Mouse (Mus musculus): ENCODE measurements around the gene Phka1. TPM values are rescaled to one million over a fixed set of nuclear protein-coding genes. Genes with fewer than 3 reads are reported as not detected.
A peak's percentile ranks its signal among the peaks of the same experiment; 100 is the strongest.

The Phka1 gene
- polyA plus RNA-seq, 1 experiment from 2014 or later, result 10.9 TPM

- Histone ChIP-seq H3K4me2 (ENCODE audit: low read depth, low read length) (no peak overlapping the region), H3K27ac (ENCODE audit: low read depth, low read length) (no peak overlapping the region), H3K9ac (replicated peaks; ENCODE audit: low read depth, low read length) (no peak overlapping the region), H3K4me1 (ENCODE audit: control insufficient read depth, insufficient read depth, low read length) (no peaks in the 10 kb centered on the region), H3K9me3 (ENCODE audit: control insufficient read depth, low read length) (no peaks in the 10 kb centered on the region), H3K36me3 (ENCODE audit: control insufficient read depth, insufficient read depth, low read length) (no peaks in the 10 kb centered on the region), H3K27me3 (ENCODE audit: control insufficient read depth, insufficient read depth, low read length) (no peaks in the 10 kb centered on the region), H3K4me3 (ENCODE audit: low read depth, low read length) (no peak overlapping the region)
- 75% methylated on average over 2 of the region's 2 CpGs for WGBS
- ATAC-seq (ENCODE audit: low read depth), result no peak
Observed at GRCm38 (mm10) chrX:102601269-102601668, 42.8 kb downstream of the Phka1 start.

GRCm38 (mm10) chrX:102588560-102588959, 55.5 kb downstream of the Phka1 start:
- ATAC-seq (ENCODE audit: low read depth), result no peak
- H3K4me1 ChIP-seq (ENCODE audit: control insufficient read depth, insufficient read depth, low read length), result no peaks in the 10 kb centered on the region
- no peak overlapping the region for H3K4me3 ChIP-seq (ENCODE audit: low read depth, low read length)
- no peak overlapping the region for H3K9ac ChIP-seq (replicated peaks; ENCODE audit: low read depth, low read length)
- no peaks in the 10 kb centered on the region for H3K27me3 ChIP-seq (ENCODE audit: control insufficient read depth, insufficient read depth, low read length)
- H3K27ac ChIP-seq (ENCODE audit: low read depth, low read length), result no peak overlapping the region
- WGBS, result 30% methylated on average over 1 of the region's 1 CpGs
- no peaks in the 10 kb centered on the region for H3K9me3 ChIP-seq (ENCODE audit: control insufficient read depth, low read length)
- H3K4me2 ChIP-seq (ENCODE audit: low read depth, low read length), result no peak overlapping the region
- no peaks in the 10 kb centered on the region for H3K36me3 ChIP-seq (ENCODE audit: control insufficient read depth, insufficient read depth, low read length)

DNA sequence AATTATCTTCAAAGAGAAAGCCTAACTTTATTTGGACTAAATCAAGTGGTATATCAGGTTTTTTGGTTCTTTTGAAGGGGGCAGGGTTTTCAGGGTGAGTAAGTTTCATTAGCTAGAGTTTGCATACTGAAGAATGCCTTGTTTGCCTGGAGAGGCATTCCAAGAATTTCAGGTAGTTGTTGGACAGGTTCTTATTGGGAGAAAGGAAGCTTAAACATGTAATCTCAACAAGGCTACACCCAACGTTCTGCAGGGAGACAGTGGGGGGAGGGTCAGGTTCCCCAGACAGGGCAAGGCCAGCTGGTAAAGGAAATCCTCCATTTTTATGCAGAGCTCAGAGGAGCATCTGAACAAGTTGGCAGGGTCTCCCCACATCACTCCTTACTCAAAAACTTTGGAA, 72.9 kb downstream of the Phka1 start:
- Histone ChIP-seq H3K27me3 (ENCODE audit: control insufficient read depth, insufficient read depth, low read length) (no peaks in the 10 kb centered on the region), H3K9me3 (ENCODE audit: control insufficient read depth, low read length) (no peaks in the 10 kb centered on the region), H3K4me3 (ENCODE audit: low read depth, low read length) (no peak overlapping the region), H3K4me2 (ENCODE audit: low read depth, low read length) (no peak overlapping the region), H3K4me1 (ENCODE audit: control insufficient read depth, insufficient read depth, low read length) (no peaks in the 10 kb centered on the region), H3K9ac (replicated peaks; ENCODE audit: low read depth, low read length) (no peak overlapping the region), H3K27ac (ENCODE audit: low read depth, low read length) (no peak overlapping the region), H3K36me3 (ENCODE audit: control insufficient read depth, insufficient read depth, low read length) (no peaks in the 10 kb centered on the region)
- no peak for ATAC-seq (ENCODE audit: low read depth)
- 40% methylated on average over 1 of the region's 1 CpGs for WGBS

DNA sequence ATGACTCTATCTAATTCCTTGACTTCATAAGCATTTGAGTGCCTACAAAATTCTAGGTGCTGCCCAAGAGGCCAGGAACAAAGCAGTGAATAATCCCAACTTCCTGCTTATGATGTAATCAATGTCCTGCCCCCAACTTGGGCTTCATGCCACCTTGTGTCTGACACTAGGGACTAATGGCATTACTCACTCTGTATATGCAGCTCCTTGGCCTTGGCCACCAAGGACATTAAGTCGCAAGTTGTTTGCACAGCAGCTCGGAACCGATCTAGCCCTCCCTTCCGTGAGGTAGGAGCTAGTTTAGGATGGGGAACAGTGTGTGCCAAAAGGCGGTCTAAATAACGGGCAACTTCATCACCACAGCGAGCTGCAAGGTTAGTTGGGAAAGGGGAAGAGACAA, 87.1 kb downstream of the Phka1 start:
- Histone ChIP-seq H3K4me2 (ENCODE audit: low read depth, low read length) (no peak overlapping the region), H3K9me3 (ENCODE audit: control insufficient read depth, low read length) (no peaks in the 10 kb centered on the region), H3K4me3 (ENCODE audit: low read depth, low read length) (no peak overlapping the region), H3K27me3 (ENCODE audit: control insufficient read depth, insufficient read depth, low read length) (no peaks in the 10 kb centered on the region), H3K27ac (ENCODE audit: low read depth, low read length) (no peak overlapping the region), H3K36me3 (ENCODE audit: control insufficient read depth, insufficient read depth, low read length) (no peaks in the 10 kb centered on the region), H3K4me1 (ENCODE audit: control insufficient read depth, insufficient read depth, low read length) (no peaks in the 10 kb centered on the region), H3K9ac (replicated peaks; ENCODE audit: low read depth, low read length) (no peak overlapping the region)
- 91% methylated on average over 7 of the region's 7 CpGs for WGBS
- no peak for ATAC-seq (ENCODE audit: low read depth)

- ATAC-seq (ENCODE audit: low read depth), result no peak
- Histone ChIP-seq H3K4me3 (ENCODE audit: low read depth, low read length) (no peak overlapping the region), H3K4me1 (ENCODE audit: control insufficient read depth, insufficient read depth, low read length) (no peaks in the 10 kb centered on the region), H3K9me3 (ENCODE audit: control insufficient read depth, low read length) (no peaks in the 10 kb centered on the region), H3K9ac (replicated peaks; ENCODE audit: low read depth, low read length) (no peak overlapping the region), H3K27me3 (ENCODE audit: control insufficient read depth, insufficient read depth, low read length) (no peaks in the 10 kb centered on the region), H3K27ac (ENCODE audit: low read depth, low read length) (no peak overlapping the region), H3K36me3 (ENCODE audit: control insufficient read depth, insufficient read depth, low read length) (no peaks in the 10 kb centered on the region), H3K4me2 (ENCODE audit: low read depth, low read length) (no peak overlapping the region)
- WGBS, result 70% methylated on average over 4 of the region's 4 CpGs
Observed at GRCm38 (mm10) chrX:102509205-102509604, 134.8 kb downstream of the Phka1 start.

DNA sequence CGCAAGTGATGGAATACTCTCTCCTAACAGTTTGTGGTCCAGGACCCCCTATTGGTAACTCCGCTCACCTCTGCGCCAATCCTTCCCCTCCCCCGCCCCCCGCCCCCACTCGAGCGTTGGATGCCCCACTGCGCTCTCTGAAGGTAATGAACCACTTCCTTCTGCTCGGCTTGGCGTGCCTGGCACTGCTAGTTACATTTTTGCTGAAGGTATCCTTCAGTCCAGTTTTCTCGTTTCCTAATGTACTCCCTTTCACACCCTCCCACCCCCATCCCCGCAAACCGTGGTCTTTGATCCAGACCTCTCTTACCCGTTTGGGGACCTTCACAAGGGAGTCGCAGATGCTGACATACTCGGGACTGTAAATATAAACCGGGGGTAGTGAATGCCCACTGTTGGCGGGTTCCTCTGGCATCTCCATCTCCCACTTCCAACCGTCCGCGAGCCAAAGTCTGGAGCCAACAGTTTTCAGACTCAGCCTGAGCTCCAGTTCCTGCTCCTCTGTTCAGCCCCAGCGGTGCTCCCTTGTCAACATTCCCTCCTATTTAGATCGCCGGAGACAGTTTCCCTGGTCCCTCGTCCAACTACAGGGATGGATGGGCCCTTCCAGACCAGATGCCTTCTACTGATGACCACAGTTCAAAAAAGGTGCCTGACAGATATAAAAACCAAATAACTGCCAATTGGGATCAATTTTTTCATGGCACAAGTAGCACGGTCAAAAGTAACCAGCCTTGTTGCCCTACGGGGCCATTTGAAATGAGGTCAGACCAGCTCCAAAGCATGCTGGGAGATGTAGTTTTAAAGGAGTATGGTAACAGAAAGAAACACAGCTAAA, 139.2 kb downstream of the Phka1 start, which contains the start of gene Hdac8:
Hdac8 (minus strand) TSS at position 716 of the 838 bp plus-strand sequence.
- WGBS, result 20% methylated on average over 27 of the region's 27 CpGs
- Histone ChIP-seq H3K36me3 (ENCODE audit: control insufficient read depth, insufficient read depth, low read length) (no peaks in the 10 kb centered on the region), H3K9me3 (ENCODE audit: control insufficient read depth, low read length) (no peaks in the 10 kb centered on the region), H3K4me1 (ENCODE audit: control insufficient read depth, insufficient read depth, low read length) (no peaks in the 10 kb centered on the region), H3K4me2 (ENCODE audit: low read depth, low read length) (peak within 1 kb of the TSS; percentile 41), H3K27ac (ENCODE audit: low read depth, low read length) (no peak within 1 kb of the TSS), H3K27me3 (ENCODE audit: control insufficient read depth, insufficient read depth, low read length) (no peaks in the 10 kb centered on the region), H3K4me3 (ENCODE audit: low read depth, low read length) (peak within 1 kb of the TSS; percentile 43), H3K9ac (replicated peaks; ENCODE audit: low read depth, low read length) (peak within 1 kb of the TSS; percentile 21; the same call in 1 of the 2 replicates)
- peak; percentile 92 for ATAC-seq (ENCODE audit: low read depth)

GRCm38 (mm10) chrX:102504179-102504578, 139.9 kb downstream of the Phka1 start:
- H3K27me3 ChIP-seq (ENCODE audit: control insufficient read depth, insufficient read depth, low read length), result no peaks in the 10 kb centered on the region
- 31% methylated on average over 10 of the region's 10 CpGs for WGBS
- ATAC-seq (ENCODE audit: low read depth), result peak; percentile 16; the same call in 1 of the 2 replicates
- no peaks in the 10 kb centered on the region for H3K9me3 ChIP-seq (ENCODE audit: control insufficient read depth, low read length)
- H3K9ac ChIP-seq (replicated peaks; ENCODE audit: low read depth, low read length), result no peak overlapping the region
- no peak overlapping the region for H3K27ac ChIP-seq (ENCODE audit: low read depth, low read length)
- peak overlapping the region; percentile 41 for H3K4me2 ChIP-seq (ENCODE audit: low read depth, low read length)
- H3K36me3 ChIP-seq (ENCODE audit: control insufficient read depth, insufficient read depth, low read length), result no peaks in the 10 kb centered on the region
- H3K4me1 ChIP-seq (ENCODE audit: control insufficient read depth, insufficient read depth, low read length), result no peaks in the 10 kb centered on the region
- peak overlapping the region; percentile 43 for H3K4me3 ChIP-seq (ENCODE audit: low read depth, low read length)

- ATAC-seq (ENCODE audit: low read depth), result peak; percentile 60; the same call in 1 of the 2 replicates
- Histone ChIP-seq H3K27ac (ENCODE audit: low read depth, low read length) (no peak overlapping the region), H3K36me3 (ENCODE audit: control insufficient read depth, insufficient read depth, low read length) (no peaks in the 10 kb centered on the region), H3K9me3 (ENCODE audit: control insufficient read depth, low read length) (no peaks in the 10 kb centered on the region), H3K4me1 (ENCODE audit: control insufficient read depth, insufficient read depth, low read length) (no peaks in the 10 kb centered on the region), H3K9ac (replicated peaks; ENCODE audit: low read depth, low read length) (no peak overlapping the region), H3K4me3 (ENCODE audit: low read depth, low read length) (no peak overlapping the region), H3K4me2 (ENCODE audit: low read depth, low read length) (no peak overlapping the region), H3K27me3 (ENCODE audit: control insufficient read depth, insufficient read depth, low read length) (no peaks in the 10 kb centered on the region)
- 80% methylated on average over 6 of the region's 6 CpGs for WGBS
Observed at GRCm38 (mm10) chrX:102493992-102494730, 149.9 kb downstream of the Phka1 start.

- Histone ChIP-seq H3K4me1 (ENCODE audit: control insufficient read depth, insufficient read depth, low read length) (no peaks in the 10 kb centered on the region), H3K27me3 (ENCODE audit: control insufficient read depth, insufficient read depth, low read length) (no peaks in the 10 kb centered on the region), H3K36me3 (ENCODE audit: control insufficient read depth, insufficient read depth, low read length) (no peaks in the 10 kb centered on the region), H3K9me3 (ENCODE audit: control insufficient read depth, low read length) (no peaks in the 10 kb centered on the region), H3K4me2 (ENCODE audit: low read depth, low read length) (no peak overlapping the region), H3K9ac (replicated peaks; ENCODE audit: low read depth, low read length) (no peak overlapping the region), H3K4me3 (ENCODE audit: low read depth, low read length) (no peak overlapping the region), H3K27ac (ENCODE audit: low read depth, low read length) (no peak overlapping the region)
- 83% methylated on average over 7 of the region's 7 CpGs for WGBS
- no peak for ATAC-seq (ENCODE audit: low read depth)
Observed at GRCm38 (mm10) chrX:102485575-102485974, 158.5 kb downstream of the Phka1 start.
